Mouse (Mus musculus): Measurements from ENCODE around the gene Prl7a2. TPM values are rescaled to one million over a fixed set of nuclear protein-coding genes. Genes with fewer than 3 reads are reported as not detected.

The Prl7a2 gene
- polyA plus RNA-seq (2016; fragmentation: Nextera tagmentation; extraction: Ambion mirVana) = not detected in 2 replicates

- H3K4me1 ChIP-seq = no peaks in the 10 kb centered on the region
- no peak within 1 kb of the TSS for H3K27ac ChIP-seq (replicated peaks)
- no peak within 1 kb of the TSS for H3K4me3 ChIP-seq
- H3K9me3 ChIP-seq (replicated peaks) = no peaks in the 10 kb centered on the region
- H3K36me3 ChIP-seq = no peaks in the 10 kb centered on the region
- WGBS = 88% methylated on average over 4 of the region's 4 CpGs
- no peak for DNase-seq (ENCODE audit: low spot score)
- H3K27me3 ChIP-seq (ENCODE audit: low read depth, poor library complexity, severe bottlenecking) = no peaks in the 10 kb centered on the region
These were observed at the start of gene Prl7a2 for GRCm38 (mm10) chr13:27667936-27668335. Prl7a2 (minus strand) TSS chr13:27668036.

- no peak for DNase-seq (ENCODE audit: low spot score)
- Histone ChIP-seq H3K27ac (replicated peaks) (no peak within 1 kb of the TSS), H3K27me3 (ENCODE audit: low read depth, poor library complexity, severe bottlenecking) (no peaks in the 10 kb centered on the region), H3K9me3 (replicated peaks) (no peaks in the 10 kb centered on the region), H3K4me1 (no peaks in the 10 kb centered on the region), H3K36me3 (no peaks in the 10 kb centered on the region), H3K4me3 (no peak within 1 kb of the TSS)
- 93% methylated on average over 5 of the region's 5 CpGs for WGBS
These were observed 48.8 kb upstream of the Prl7a2 start, which contains the start of gene Prl7d1 for GRCm38 (mm10) chr13:27716636-27717035. Prl7d1 (minus strand) TSS chr13:27716736.

GRCm38 (mm10) chr13:27706521-27706920 lies 38.7 kb upstream of the Prl7a2 start:
- Histone ChIP-seq H3K9me3 (replicated peaks) (no peaks in the 10 kb centered on the region), H3K27ac (replicated peaks) (no peak overlapping the region), H3K36me3 (no peaks in the 10 kb centered on the region), H3K4me3 (no peak overlapping the region), H3K4me1 (no peaks in the 10 kb centered on the region), H3K27me3 (ENCODE audit: low read depth, poor library complexity, severe bottlenecking) (no peaks in the 10 kb centered on the region)
- 89% methylated on average over 2 of the region's 2 CpGs for WGBS
- DNase-seq (ENCODE audit: low spot score) = no peak

GRCm38 (mm10) chr13:27660747-27661146 lies 7.1 kb downstream of the Prl7a2 start:
- Histone ChIP-seq H3K27me3 (ENCODE audit: low read depth, poor library complexity, severe bottlenecking) (no peaks in the 10 kb centered on the region), H3K4me1 (no peaks in the 10 kb centered on the region), H3K4me3 (no peak overlapping the region), H3K9me3 (replicated peaks) (no peaks in the 10 kb centered on the region), H3K27ac (replicated peaks) (no peak overlapping the region), H3K36me3 (no peaks in the 10 kb centered on the region)
- 89% methylated on average over 2 of the region's 2 CpGs for WGBS
- no peak for DNase-seq (ENCODE audit: low spot score)

GRCm38 (mm10) chr13:27642393-27642792 lies 25.4 kb downstream of the Prl7a2 start, which contains the start of gene Prl7a1:
Prl7a1 (minus strand) TSS chr13:27642493.
- DNase-seq (ENCODE audit: low spot score) = no peak
- Histone ChIP-seq H3K4me3 (no peak within 1 kb of the TSS), H3K27me3 (ENCODE audit: low read depth, poor library complexity, severe bottlenecking) (no peaks in the 10 kb centered on the region), H3K36me3 (no peaks in the 10 kb centered on the region), H3K4me1 (no peaks in the 10 kb centered on the region), H3K9me3 (replicated peaks) (no peaks in the 10 kb centered on the region), H3K27ac (replicated peaks) (no peak within 1 kb of the TSS)
- WGBS = 93% methylated on average over 3 of the region's 3 CpGs

- Histone ChIP-seq H3K36me3 (no peaks in the 10 kb centered on the region), H3K27me3 (ENCODE audit: low read depth, poor library complexity, severe bottlenecking) (no peaks in the 10 kb centered on the region), H3K4me1 (no peaks in the 10 kb centered on the region), H3K27ac (replicated peaks) (no peak within 1 kb of the TSS), H3K9me3 (replicated peaks) (no peaks in the 10 kb centered on the region), H3K4me3 (no peak within 1 kb of the TSS)
- WGBS = 83% methylated on average over 4 of the region's 4 CpGs
- no peak for DNase-seq (ENCODE audit: low spot score)
These were observed 57.4 kb downstream of the Prl7a2 start, which contains the start of gene Prl7b1 for GRCm38 (mm10) chr13:27610482-27610881. Prl7b1 (minus strand) TSS chr13:27610582.

Other genes with a start within 250 kb of the Prl7a2 start
- not detected in 2 replicates for gene Prl8a6, start 229.3 kb downstream of the Prl7a2 start, polyA plus RNA-seq (2016; fragmentation: Nextera tagmentation; extraction: Ambion mirVana)
- not detected in 2 replicates for gene Prl8a8, start 154.8 kb downstream of the Prl7a2 start, polyA plus RNA-seq (2016; fragmentation: Nextera tagmentation; extraction: Ambion mirVana)
- not detected in 2 replicates for gene Prl8a9, start 103.4 kb downstream of the Prl7a2 start, polyA plus RNA-seq (2016; fragmentation: Nextera tagmentation; extraction: Ambion mirVana)
- not detected in 2 replicates for gene Prl8a1, start 85.9 kb downstream of the Prl7a2 start, polyA plus RNA-seq (2016; fragmentation: Nextera tagmentation; extraction: Ambion mirVana)
- gene Prl7b1, start 57.5 kb downstream of the Prl7a2 start, polyA plus RNA-seq (2016; fragmentation: Nextera tagmentation; extraction: Ambion mirVana) = not detected in 2 replicates
- gene Prl7a1, start 25.5 kb downstream of the Prl7a2 start, polyA plus RNA-seq (2016; fragmentation: Nextera tagmentation; extraction: Ambion mirVana) = not detected in 2 replicates
- gene Prl7d1, start 48.7 kb upstream of the Prl7a2 start, polyA plus RNA-seq (2016; fragmentation: Nextera tagmentation; extraction: Ambion mirVana) = not detected in 2 replicates
- gene Prl7c1, start 112.8 kb upstream of the Prl7a2 start, polyA plus RNA-seq (2016; fragmentation: Nextera tagmentation; extraction: Ambion mirVana) = not detected in 2 replicates
- not detected in 2 replicates for gene Prl2a1, start 133.6 kb upstream of the Prl7a2 start, polyA plus RNA-seq (2016; fragmentation: Nextera tagmentation; extraction: Ambion mirVana)
- gene Prl2c1, start 181.3 kb upstream of the Prl7a2 start, polyA plus RNA-seq (2016; fragmentation: Nextera tagmentation; extraction: Ambion mirVana) = not detected in 2 replicates